Mouse (Mus musculus): ENCODE results near the gene Saa2. TPM values are rescaled to one million over a fixed set of nuclear protein-coding genes. Genes with fewer than 3 reads are reported as not detected.

The Saa2 gene
- 1.2 and 1.4 TPM in 2 replicates for polyA plus RNA-seq (2012; rRNA removed)

DNA sequence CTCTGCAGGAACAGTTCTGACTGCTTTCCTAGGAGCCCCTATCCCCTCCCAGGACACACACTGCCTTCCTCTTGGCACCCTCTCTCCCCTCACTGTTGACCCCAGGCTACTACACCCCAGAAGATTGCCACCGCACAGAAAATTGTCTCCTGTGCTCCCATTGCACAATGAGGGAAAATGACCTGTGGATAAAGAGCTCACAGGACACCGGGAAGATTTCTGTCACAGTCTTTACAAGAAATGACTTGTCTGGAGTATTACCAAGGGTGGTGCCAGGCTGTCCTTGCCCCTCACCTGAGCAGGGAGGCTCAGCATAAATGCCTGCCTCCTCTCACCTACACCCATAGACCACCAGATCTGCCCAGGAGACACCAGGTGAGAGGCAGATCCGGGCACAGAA, at the start of gene Saa2:
Gene Saa2 (plus strand): TSS at position 301 of the 400 bp plus-strand sequence.
- no peak for TF ChIP-seq CTCF (IDR thresholded peaks at IDR 0.05; ENCODE audit: borderline replicate concordance, control insufficient read depth, extremely low read depth, insufficient read depth, low read length, poor library complexity)
- TF ChIP-seq POLR2A (IDR thresholded peaks at IDR 0.05; ENCODE audit: control insufficient read depth, extremely low read depth, insufficient read depth, low read length, poor library complexity), result no peak
- DNase-seq, result no peak
- 0 out of 2 replicates have a peak, but pooled peaks cover 3% of the 10 kb centered on the region for H3K4me1 ChIP-seq (replicated peaks; ENCODE audit: control insufficient read depth, insufficient read depth, low read length)
- no peaks in the 10 kb centered on the region for H3K36me3 ChIP-seq (ENCODE audit: control insufficient read depth, insufficient read depth, low read length)
- H3K27me3 ChIP-seq (ENCODE audit: control insufficient read depth, insufficient read depth, low read length), result no peaks in the 10 kb centered on the region
- H3K4me3 ChIP-seq (ENCODE audit: control insufficient read depth, insufficient read depth, low read length), result no peak within 1 kb of the TSS
- H3K27ac ChIP-seq (ENCODE audit: control insufficient read depth, insufficient read depth, low read length), result no peak within 1 kb of the TSS
- 92% methylated on average over 3 of the region's 3 CpGs for WGBS

DNA sequence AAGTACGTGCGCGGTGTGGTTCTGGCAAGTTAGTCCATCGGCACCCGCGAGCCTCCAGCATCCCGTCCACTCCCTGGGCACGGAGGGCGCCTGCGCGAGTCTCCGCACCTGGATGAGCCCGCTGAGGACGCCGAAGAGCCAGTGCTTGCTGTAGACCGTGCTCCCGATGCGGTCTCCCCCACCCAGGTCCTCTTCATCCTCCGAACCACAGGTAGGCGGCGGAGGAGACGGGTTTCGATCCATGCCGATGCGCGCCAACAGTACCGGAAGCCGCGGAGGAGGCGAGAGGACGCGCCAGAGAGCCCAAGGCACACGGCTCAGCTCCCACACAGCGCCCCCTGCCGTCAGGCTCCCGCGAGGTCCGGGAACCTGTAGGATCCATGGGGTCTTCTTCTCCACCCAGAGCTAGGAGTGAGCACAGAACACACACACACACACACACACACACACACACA, 41.2 kb upstream of the Saa2 start, which contains the start of gene Saal1:
Gene Saal1 (minus strand): TSS at position 291 of the 455 bp plus-strand sequence.
- DNase-seq, result peak; percentile 86
- no peak within 1 kb of the TSS for H3K27ac ChIP-seq (ENCODE audit: control insufficient read depth, insufficient read depth, low read length)
- 0% methylated on average over 38 of the region's 38 CpGs for WGBS
- peaks cover 6% of the 10 kb centered on the region for H3K4me1 ChIP-seq (replicated peaks; ENCODE audit: control insufficient read depth, insufficient read depth, low read length)
- peaks cover 14% of the 10 kb centered on the region for H3K36me3 ChIP-seq (ENCODE audit: control insufficient read depth, insufficient read depth, low read length)
- no peaks in the 10 kb centered on the region for H3K27me3 ChIP-seq (ENCODE audit: control insufficient read depth, insufficient read depth, low read length)
- TF ChIP-seq CTCF (IDR thresholded peaks at IDR 0.05; ENCODE audit: borderline replicate concordance, control insufficient read depth, extremely low read depth, insufficient read depth, low read length, poor library complexity) (peak; percentile 92), POLR2A (IDR thresholded peaks at IDR 0.05; ENCODE audit: control insufficient read depth, extremely low read depth, insufficient read depth, low read length, poor library complexity) (no peak)
- H3K4me3 ChIP-seq (ENCODE audit: control insufficient read depth, insufficient read depth, low read length), result peak within 1 kb of the TSS; percentile 61

DNA sequence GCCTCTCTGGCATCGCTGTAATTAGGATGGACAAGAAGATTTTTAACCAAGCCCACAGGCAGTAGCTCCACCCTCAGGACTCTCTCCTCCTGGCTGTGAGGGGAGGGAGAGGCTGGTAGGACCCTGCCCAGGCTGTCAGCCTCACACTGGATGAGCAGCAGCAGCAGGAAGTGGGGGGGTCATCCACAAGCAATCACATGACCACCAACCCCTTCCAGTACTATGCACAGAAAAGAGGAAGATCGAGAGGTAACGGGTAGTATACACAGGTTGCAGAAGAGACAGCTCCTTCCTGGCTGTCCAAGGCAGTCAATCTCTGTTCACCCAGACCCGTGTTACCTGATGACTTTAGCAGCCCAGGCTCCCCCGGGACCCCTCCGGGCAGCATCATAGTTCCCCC, 39.3 kb upstream of the Saa2 start:
- Histone ChIP-seq H3K4me1 (replicated peaks; ENCODE audit: control insufficient read depth, insufficient read depth, low read length) (peaks cover 6% of the 10 kb centered on the region), H3K27ac (ENCODE audit: control insufficient read depth, insufficient read depth, low read length) (no peak overlapping the region), H3K27me3 (ENCODE audit: control insufficient read depth, insufficient read depth, low read length) (no peaks in the 10 kb centered on the region; the same call in 1 of the 2 replicates), H3K4me3 (ENCODE audit: control insufficient read depth, insufficient read depth, low read length) (no peak overlapping the region), H3K36me3 (ENCODE audit: control insufficient read depth, insufficient read depth, low read length) (no peaks in the 10 kb centered on the region; the same call in none of the 2 replicates)
- no peak for DNase-seq
- 7% methylated on average over 6 of the region's 6 CpGs for WGBS
- TF ChIP-seq CTCF (IDR thresholded peaks at IDR 0.05; ENCODE audit: borderline replicate concordance, control insufficient read depth, extremely low read depth, insufficient read depth, low read length, poor library complexity) (no peak), POLR2A (IDR thresholded peaks at IDR 0.05; ENCODE audit: control insufficient read depth, extremely low read depth, insufficient read depth, low read length, poor library complexity) (no peak)

DNA sequence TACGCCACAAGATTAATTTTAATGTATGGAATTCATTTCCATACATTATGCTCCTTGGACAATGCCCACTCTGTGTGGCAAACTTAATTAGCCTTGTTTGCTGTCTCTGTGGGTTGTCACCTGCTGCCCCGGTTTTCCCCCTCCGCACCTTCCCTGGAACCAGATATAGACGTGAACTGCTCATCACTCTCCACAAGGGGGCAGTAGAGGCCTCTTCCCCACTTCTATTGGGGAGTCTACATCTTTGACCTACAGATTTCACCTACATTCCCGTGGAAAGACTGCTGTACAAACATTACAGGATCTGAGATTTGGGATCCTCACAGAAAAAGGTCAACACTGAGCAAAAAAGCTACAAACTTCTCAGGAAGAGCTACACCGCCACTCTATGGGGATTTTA, 37.1 kb upstream of the Saa2 start:
- Histone ChIP-seq H3K36me3 (ENCODE audit: control insufficient read depth, insufficient read depth, low read length) (no peaks in the 10 kb centered on the region), H3K4me1 (replicated peaks; ENCODE audit: control insufficient read depth, insufficient read depth, low read length) (peaks cover 6% of the 10 kb centered on the region), H3K27me3 (ENCODE audit: control insufficient read depth, insufficient read depth, low read length) (no peaks in the 10 kb centered on the region; the same call in 1 of the 2 replicates), H3K4me3 (ENCODE audit: control insufficient read depth, insufficient read depth, low read length) (no peak overlapping the region), H3K27ac (ENCODE audit: control insufficient read depth, insufficient read depth, low read length) (no peak overlapping the region)
- peak; percentile 70 for DNase-seq
- WGBS, result 33% methylated on average over 6 of the region's 6 CpGs
- no peak for TF ChIP-seq POLR2A (IDR thresholded peaks at IDR 0.05; ENCODE audit: control insufficient read depth, extremely low read depth, insufficient read depth, low read length, poor library complexity)
- TF ChIP-seq CTCF (IDR thresholded peaks at IDR 0.05; ENCODE audit: borderline replicate concordance, control insufficient read depth, extremely low read depth, insufficient read depth, low read length, poor library complexity), result peak; percentile 36; the same call in 1 of the 2 replicates

DNA sequence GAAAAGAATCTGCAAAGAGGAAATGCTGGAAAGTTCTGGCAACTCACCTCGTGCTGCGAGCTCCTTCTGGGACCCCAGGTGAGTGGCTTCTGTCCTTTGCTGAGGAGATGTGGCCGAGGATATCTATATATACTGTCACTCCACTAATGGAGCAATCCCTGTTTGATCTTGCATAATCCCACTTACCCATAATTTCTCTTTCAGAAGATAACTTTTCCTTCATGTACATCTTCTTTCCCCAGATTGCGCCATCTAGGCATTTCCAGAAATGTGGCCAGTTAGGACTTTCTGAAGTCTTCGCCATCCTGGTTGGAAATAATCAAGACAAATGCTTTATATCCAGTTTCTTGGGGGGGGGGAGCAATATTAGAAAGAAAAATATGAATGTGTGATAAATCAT, 36.0 kb upstream of the Saa2 start, which contains the start of gene Saa3:
Gene Saa3 (minus strand): TSS at position 101 of the 400 bp plus-strand sequence.
- no peaks in the 10 kb centered on the region for H3K36me3 ChIP-seq (ENCODE audit: control insufficient read depth, insufficient read depth, low read length)
- WGBS, result 94% methylated on average over 5 of the region's 5 CpGs
- no peak within 1 kb of the TSS for H3K4me3 ChIP-seq (ENCODE audit: control insufficient read depth, insufficient read depth, low read length)
- DNase-seq, result no peak
- no peak within 1 kb of the TSS for H3K27ac ChIP-seq (ENCODE audit: control insufficient read depth, insufficient read depth, low read length)
- TF ChIP-seq CTCF (IDR thresholded peaks at IDR 0.05; ENCODE audit: borderline replicate concordance, control insufficient read depth, extremely low read depth, insufficient read depth, low read length, poor library complexity) (no peak), POLR2A (IDR thresholded peaks at IDR 0.05; ENCODE audit: control insufficient read depth, extremely low read depth, insufficient read depth, low read length, poor library complexity) (no peak)
- no peaks in the 10 kb centered on the region; the same call in 1 of the 2 replicates for H3K27me3 ChIP-seq (ENCODE audit: control insufficient read depth, insufficient read depth, low read length)
- H3K4me1 ChIP-seq (replicated peaks; ENCODE audit: control insufficient read depth, insufficient read depth, low read length), result peaks cover 6% of the 10 kb centered on the region

DNA sequence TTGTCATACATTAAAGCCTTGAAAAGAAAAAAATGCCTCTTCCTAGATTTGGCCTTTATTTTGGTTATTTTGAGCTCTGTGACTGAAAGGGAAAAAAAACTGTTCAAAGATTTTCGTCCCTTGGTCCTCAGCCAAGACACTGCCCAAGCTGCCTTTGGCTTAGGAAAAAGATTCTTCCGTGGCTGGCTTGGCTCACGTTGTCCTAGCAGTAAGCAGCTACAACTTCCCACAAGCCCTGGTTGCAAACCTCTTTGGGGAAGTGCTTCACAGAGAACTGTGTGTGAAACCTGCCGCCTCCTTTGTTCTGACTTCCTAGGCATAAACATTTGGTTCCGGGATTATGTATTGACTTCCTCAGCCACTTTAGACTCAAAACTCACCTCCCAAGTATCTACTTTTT, 34.7 kb upstream of the Saa2 start:
- Histone ChIP-seq H3K4me3 (ENCODE audit: control insufficient read depth, insufficient read depth, low read length) (no peak overlapping the region), H3K27ac (ENCODE audit: control insufficient read depth, insufficient read depth, low read length) (no peak overlapping the region), H3K36me3 (ENCODE audit: control insufficient read depth, insufficient read depth, low read length) (no peaks in the 10 kb centered on the region), H3K4me1 (replicated peaks; ENCODE audit: control insufficient read depth, insufficient read depth, low read length) (peaks cover 6% of the 10 kb centered on the region), H3K27me3 (ENCODE audit: control insufficient read depth, insufficient read depth, low read length) (no peaks in the 10 kb centered on the region; the same call in 1 of the 2 replicates)
- no peak for TF ChIP-seq CTCF (IDR thresholded peaks at IDR 0.05; ENCODE audit: borderline replicate concordance, control insufficient read depth, extremely low read depth, insufficient read depth, low read length, poor library complexity)
- TF ChIP-seq POLR2A (IDR thresholded peaks at IDR 0.05; ENCODE audit: control insufficient read depth, extremely low read depth, insufficient read depth, low read length, poor library complexity), result no peak
- 22% methylated on average over 5 of the region's 5 CpGs for WGBS
- no peak for DNase-seq
